In genomic region chr1:120342371-120342821, GRCm38 (mm10) we compare ENCODE assay signal across 8 mouse cellular contexts. TPM values are rescaled to one million over a fixed set of nuclear protein-coding genes. Genes with fewer than 3 reads are reported as not detected.
DNase-seq lines count a peak whose midpoint lies in the region; ATAC-seq lines count a peak whose summit lies in the region.

No protein-coding gene starts in this region.

- no peaks in the 10 kb centered on the region; the same call in none of the 2 replicates for H3K4me1 ChIP-seq in embryonic facial prominence, embryonic 11.5 days (ENCODE audit: control insufficient read depth, insufficient read depth, low read length)
- H3K4me1 ChIP-seq in neural tube, embryonic 12.5 days: peaks cover 24% of the 10 kb centered on the region; the same call in 1 of the 2 replicates

- under 1% methylated on average over 34 of the region's 34 CpGs for WGBS in embryonic facial prominence, embryonic 11.5 days
- WGBS in neural tube, embryonic 12.5 days: under 1% methylated on average over 34 of the region's 34 CpGs

- 0 out of 2 replicates have a peak, but pooled peaks have one; percentile 4 for ATAC-seq in embryonic facial prominence, embryonic 11.5 days (replicated peaks; ENCODE audit: insufficient number of reproducible peaks, low FRiP score, low TSS enrichment, low read depth)
- ATAC-seq in neural tube, embryonic 12.5 days (ENCODE audit: low FRiP score, low read depth): no peak

- no peak overlapping the region; the same call in 1 of the 2 replicates for H3K9ac ChIP-seq in embryonic facial prominence, embryonic 11.5 days (replicated peaks; ENCODE audit: low read length)
- 0 out of 2 replicates have a peak overlapping the region, but pooled peaks have one; percentile 26 for H3K9ac ChIP-seq in neural tube, embryonic 12.5 days

- DNase-seq in adrenal gland, adult (ENCODE audit: inconsistent age in 2 of 2, low spot score in 1 of 2): peak; percentile 36 to 74
- DNase-seq in adrenal gland, postnatal 4 days (ENCODE audit: low spot score in 2 of 2): no peak
- peak; percentile 35 to 38 for DNase-seq in B cell, adult 2 months
- DNase-seq in embryonic facial prominence, embryonic 11.5 days (ENCODE audit: low spot score): peak; percentile 70
- peak; percentile 19 to 33 for DNase-seq in heart, postnatal 14 days
- peak; percentile 22 for DNase-seq in liver
- no peak for DNase-seq in cerebellum, adult 11-12 months

- no peaks in the 10 kb centered on the region for H3K9me3 ChIP-seq in embryonic facial prominence, embryonic 11.5 days (replicated peaks; ENCODE audit: control insufficient read depth, low read length)
- H3K9me3 ChIP-seq in neural tube, embryonic 12.5 days: no peaks in the 10 kb centered on the region

- peak overlapping the region; percentile 18 for H3K4me3 ChIP-seq in embryonic facial prominence, embryonic 11.5 days (ENCODE audit: low read depth, low read length)
- H3K4me3 ChIP-seq in neural tube, embryonic 12.5 days: peak overlapping the region; percentile 21

- no peak overlapping the region for H3K27ac ChIP-seq in embryonic facial prominence, embryonic 11.5 days (replicated peaks; ENCODE audit: low read depth, low read length)
- H3K27ac ChIP-seq in neural tube, embryonic 12.5 days: no peak overlapping the region

- peak overlapping the region; percentile 21 for H3K4me2 ChIP-seq in embryonic facial prominence, embryonic 11.5 days (ENCODE audit: low read depth, low read length)
- H3K4me2 ChIP-seq in neural tube, embryonic 12.5 days (replicated peaks): peak overlapping the region; percentile 63

- H3K36me3 ChIP-seq in embryonic facial prominence, embryonic 11.5 days (replicated peaks; ENCODE audit: control insufficient read depth, insufficient read depth, low read depth, low read length): no peaks in the 10 kb centered on the region
- H3K36me3 ChIP-seq in neural tube, embryonic 12.5 days: no peaks in the 10 kb centered on the region

- peaks cover 56% of the 10 kb centered on the region for H3K27me3 ChIP-seq in embryonic facial prominence, embryonic 11.5 days (ENCODE audit: control insufficient read depth, insufficient read depth, low read length)
- H3K27me3 ChIP-seq in neural tube, embryonic 12.5 days (replicated peaks): peaks cover 88% of the 10 kb centered on the region

- intact Hi-C loops in heart, postnatal 14 days (cut with DNase I): no loop called here

RNA-seq across cellular contexts. Expression of gene C1ql2, which starts 2.0 kb away (rescaled TPM):
- total RNA-seq in adrenal gland, postnatal 4 days (2021): under 1 TPM in 1 of 2 experiments, not detected in 1; 0.14 TPM
- 0.21 and 0.24 TPM in 2 replicates for polyA plus RNA-seq in embryonic facial prominence, embryonic 11.5 days (2014; fragmentation: Nextera tagmentation; extraction: Ambion mirVana)
- not detected for total RNA-seq in heart, postnatal 14 days (2021)
- polyA plus RNA-seq in neural tube, embryonic 12.5 days (2016; fragmentation: Nextera tagmentation; extraction: Ambion mirVana): 0.19 and 0.42 TPM in 2 replicates

Comparison
In these comparisons a context has a peak if more than half of its experiments do, and no peak if none do; other contexts are left out.
1. DNase-seq: peak in adrenal gland, adult (2 of 2), B cell, adult 2 months (2 of 2), embryonic facial prominence, embryonic 11.5 days (single experiment), heart, postnatal 14 days (2 of 2) and liver (single experiment); none in adrenal gland, postnatal 4 days (0 of 2) and cerebellum, adult 11-12 months (single experiment).